Mouse (Mus musculus): ENCODE measurements around the gene Abracl.

Abracl gene

GRCm38 (mm10) chr10:18022741-18023347 is at the start of gene Abracl:
TSS of gene Abracl (minus strand) at chr10:18023288.
- peak; percentile 94 for DNase-seq (ENCODE audit: low read depth, low spot score)

GRCm38 (mm10) chr10:18072871-18073270 is 49.8 kb upstream of the Abracl start:
- DNase-seq (ENCODE audit: low read depth, low spot score), result no peak

GRCm38 (mm10) chr10:18070616-18071015 is 47.5 kb upstream of the Abracl start:
- no peak for DNase-seq (ENCODE audit: low read depth, low spot score)

- no peak for DNase-seq (ENCODE audit: low read depth, low spot score)
These were observed 47.1 kb upstream of the Abracl start for GRCm38 (mm10) chr10:18070144-18070543.

- DNase-seq (ENCODE audit: low read depth, low spot score), result no peak
These were observed 46.5 kb upstream of the Abracl start for GRCm38 (mm10) chr10:18069576-18069975.

GRCm38 (mm10) chr10:18068880-18069279 is 45.8 kb upstream of the Abracl start:
- no peak for DNase-seq (ENCODE audit: low read depth, low spot score)

- no peak for DNase-seq (ENCODE audit: low read depth, low spot score)
These were observed 44.8 kb upstream of the Abracl start for GRCm38 (mm10) chr10:18067761-18068446.

- DNase-seq (ENCODE audit: low read depth, low spot score), result no peak
These were observed 42.9 kb upstream of the Abracl start for GRCm38 (mm10) chr10:18066031-18066439.

- DNase-seq (ENCODE audit: low read depth, low spot score), result no peak
These were observed 41.6 kb upstream of the Abracl start for GRCm38 (mm10) chr10:18064606-18065228.

- DNase-seq (ENCODE audit: low read depth, low spot score), result no peak
These were observed 38.4 kb upstream of the Abracl start for GRCm38 (mm10) chr10:18061533-18061932.

GRCm38 (mm10) chr10:18060778-18061177 is 37.7 kb upstream of the Abracl start:
- DNase-seq (ENCODE audit: low read depth, low spot score), result no peak

- no peak for DNase-seq (ENCODE audit: low read depth, low spot score)
These were observed 36.7 kb upstream of the Abracl start for GRCm38 (mm10) chr10:18059807-18060206.

- no peak for DNase-seq (ENCODE audit: low read depth, low spot score)
These were observed 35.7 kb upstream of the Abracl start for GRCm38 (mm10) chr10:18058681-18059338.

GRCm38 (mm10) chr10:18056391-18056745 is 33.3 kb upstream of the Abracl start:
- DNase-seq (ENCODE audit: low read depth, low spot score), result peak; percentile 47

GRCm38 (mm10) chr10:18055696-18056390 is 32.8 kb upstream of the Abracl start, which contains the start of gene Reps1:
TSS of gene Reps1 (plus strand) at chr10:18055861.
- DNase-seq (ENCODE audit: low read depth, low spot score), result peak; percentile 15

- peak; percentile 75 for DNase-seq (ENCODE audit: low read depth, low spot score)
These were observed 32.1 kb upstream of the Abracl start for GRCm38 (mm10) chr10:18055009-18055695.

GRCm38 (mm10) chr10:18047380-18048146 is 24.5 kb upstream of the Abracl start:
- no peak for DNase-seq (ENCODE audit: low read depth, low spot score)

GRCm38 (mm10) chr10:18046380-18046779 is 23.3 kb upstream of the Abracl start:
- no peak for DNase-seq (ENCODE audit: low read depth, low spot score)

- DNase-seq (ENCODE audit: low read depth, low spot score), result no peak
These were observed 13.8 kb upstream of the Abracl start for GRCm38 (mm10) chr10:18036849-18037248.

GRCm38 (mm10) chr10:18034408-18034807 is 11.3 kb upstream of the Abracl start:
- no peak for DNase-seq (ENCODE audit: low read depth, low spot score)

All from 3T3-L1 (cell line).